Mouse (Mus musculus) kidney, postnatal 0 days (tissue): Measurements from ENCODE around the gene Taf1c. TPM values are rescaled to one million over a fixed set of nuclear protein-coding genes. Genes with fewer than 3 reads are reported as not detected.

Experiments
- ATAC-seq: fragments of 200-750 bp; cut with Nextera tagmentation; replicated peaks from 2 replicates; pipeline ENCODE4 v1.8.0; 2017; ENCODE audit warnings: low read depth, moderate number of reproducible peaks, moderate TSS enrichment, moderate library complexity; ENCODE audit not compliant: low FRiP score
- DNase-seq: peaks from one replicate; pipeline ENCODE4 v3.0.0-alpha.2; 2016; ENCODE audit warnings: low spot score
- H3K27ac ChIP-seq: fragments of 300-500 bp; sonication (generic); 2 replicates; pipeline ENCODE4 v1.5.1; 2014; ENCODE audit warnings: mild to moderate bottlenecking
- H3K27me3 ChIP-seq: fragments of 300-500 bp; sonication (generic); 2 replicates; pipeline ENCODE4 v1.6.1; 2014; ENCODE audit warnings: low read length, mixed read lengths; ENCODE audit not compliant: insufficient read depth
- H3K36me3 ChIP-seq: fragments of 300-500 bp; sonication (generic); 2 replicates; pipeline ENCODE4 v1.6.1; 2014; ENCODE audit warnings: low read length, mixed read lengths; ENCODE audit not compliant: insufficient read depth
- H3K4me1 ChIP-seq: fragments of 300-500 bp; sonication (generic); replicated peaks from 2 replicates; pipeline ENCODE4 v1.6.1; 2014; ENCODE audit warnings: antibody characterized with exemption, low read length, mixed read lengths; ENCODE audit not compliant: insufficient read depth
- H3K4me2 ChIP-seq: fragments of 300-500 bp; sonication (generic); 2 replicates; pipeline ENCODE4 v1.6.1; 2014; ENCODE audit warnings: mild to moderate bottlenecking, low read length, moderate library complexity, mixed read lengths
- H3K4me3 ChIP-seq: fragments of 300-500 bp; sonication (generic); replicated peaks from 2 replicates; pipeline ENCODE4 v1.5.1; 2014; ENCODE audit warnings: low read depth, low read length
- H3K9ac ChIP-seq: fragments of 300-500 bp; sonication (generic); 2 replicates; pipeline ENCODE4 v1.6.1; 2014; ENCODE audit warnings: low read depth, low read length
- H3K9me3 ChIP-seq: fragments of 300-500 bp; sonication (generic); replicated peaks from 2 replicates; pipeline ENCODE4 v1.6.1; 2016; ENCODE audit warnings: low read length, inconsistent platforms, mixed read lengths
- CTCF ChIP-seq: IDR thresholded peaks from 2 replicates; pipeline ENCODE4 v1.5.1; 2016; ENCODE audit warnings: antibody characterized with exemption, low read depth, mild to moderate bottlenecking, moderate library complexity
- WGBS: fragments of 180-500 bp; shearing (Covaris S2); extraction: QIAGEN DNeasy Blood & Tissue Kit; methylation state at CpG from one replicate; pipeline ENCODE4 v1.1.7; 2014; 5-methylcytosine and 5-hydroxymethylcytosine counted together
- polyA plus RNA-seq: library from polyadenylated mRNA; unstranded; fragments of >200 nt; fragmentation: Nextera tagmentation; extraction: Ambion mirVana; gene quantifications from 2 replicates; pipeline ENCODE4 v1.2.1, GENCODE M21; 2015

Taf1c gene
- polyA plus RNA-seq, 1 experiment from 2014 or later, result 8.3 TPM

GRCm38 (mm10) chr8:119571135-119571534 lies 33.9 kb downstream of the Taf1c start:
- no peak for TF ChIP-seq CTCF
- 88% methylated on average over 6 of the region's 6 CpGs for WGBS
- H3K27ac ChIP-seq, result no peak overlapping the region

DNA sequence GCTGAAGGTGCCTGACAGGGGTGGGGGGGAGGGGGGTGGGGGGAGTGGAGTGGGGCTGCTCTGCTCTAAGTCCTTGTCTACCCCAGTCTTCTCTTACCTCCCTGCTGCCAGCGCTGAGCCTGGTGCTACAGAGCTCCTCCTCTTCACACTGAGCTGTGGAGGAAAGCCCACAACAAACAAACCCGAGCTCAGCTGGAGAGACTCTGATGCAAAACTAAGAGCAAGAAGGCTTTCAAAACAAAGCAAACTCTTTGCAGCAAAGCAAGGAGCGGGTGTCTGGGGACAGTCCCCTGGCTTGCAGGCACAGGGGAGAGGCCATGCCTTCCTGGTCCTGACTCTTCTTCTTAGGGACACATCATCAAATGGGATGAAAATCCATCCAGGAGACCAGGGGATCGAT lies 35.1 kb downstream of the Taf1c start:
- no peaks in the 10 kb centered on the region for H3K27me3 ChIP-seq
- DNase-seq, result no peak
- no peak for TF ChIP-seq CTCF
- no peak overlapping the region for H3K9ac ChIP-seq
- H3K9me3 ChIP-seq, result no peaks in the 10 kb centered on the region
- peaks cover 21% of the 10 kb centered on the region for H3K36me3 ChIP-seq
- no peak overlapping the region for H3K27ac ChIP-seq
- WGBS, result 41% methylated on average over 4 of the region's 4 CpGs
- no peak overlapping the region for H3K4me3 ChIP-seq
- no peak overlapping the region for H3K4me2 ChIP-seq
- no peaks in the 10 kb centered on the region; the same call in 1 of the 2 replicates for H3K4me1 ChIP-seq
- ATAC-seq, result no peak

More at GRCm38 (mm10) chr8:119571135-119571534, 33.9 kb downstream of the Taf1c start:
- ATAC-seq, result no peak
- no peak for DNase-seq
- Histone ChIP-seq H3K27me3 (no peaks in the 10 kb centered on the region), H3K9ac (no peak overlapping the region), H3K4me2 (no peak overlapping the region), H3K36me3 (peaks cover 11% of the 10 kb centered on the region; the same call in 1 of the 2 replicates), H3K4me1 (no peaks in the 10 kb centered on the region; the same call in 1 of the 2 replicates), H3K4me3 (no peak overlapping the region), H3K9me3 (no peaks in the 10 kb centered on the region)

- Histone ChIP-seq H3K36me3 (peaks cover 28% of the 10 kb centered on the region), H3K27ac (no peak overlapping the region), H3K9ac (no peak overlapping the region), H3K4me3 (no peak overlapping the region), H3K9me3 (no peaks in the 10 kb centered on the region), H3K4me1 (no peaks in the 10 kb centered on the region), H3K27me3 (no peaks in the 10 kb centered on the region), H3K4me2 (no peak overlapping the region)
- no peak for TF ChIP-seq CTCF
- 78% methylated on average over 7 of the region's 7 CpGs for WGBS
- ATAC-seq (no peak), DNase-seq (no peak)
Observed at GRCm38 (mm10) chr8:119568951-119569350, 36.1 kb downstream of the Taf1c start.

GRCm38 (mm10) chr8:119568251-119568650 lies 36.8 kb downstream of the Taf1c start:
- Histone ChIP-seq H3K36me3 (peaks cover 33% of the 10 kb centered on the region), H3K27ac (no peak overlapping the region), H3K4me2 (no peak overlapping the region), H3K9me3 (no peaks in the 10 kb centered on the region), H3K4me3 (no peak overlapping the region), H3K27me3 (no peaks in the 10 kb centered on the region), H3K4me1 (no peaks in the 10 kb centered on the region), H3K9ac (no peak overlapping the region)
- DNase-seq, result no peak
- no peak for ATAC-seq
- no peak for TF ChIP-seq CTCF
- 80% methylated on average over 9 of the region's 9 CpGs for WGBS

- Histone ChIP-seq H3K4me1 (no peaks in the 10 kb centered on the region), H3K4me2 (no peak overlapping the region), H3K27me3 (no peaks in the 10 kb centered on the region), H3K36me3 (peaks cover 42% of the 10 kb centered on the region), H3K4me3 (no peak overlapping the region), H3K9me3 (no peaks in the 10 kb centered on the region), H3K9ac (no peak overlapping the region), H3K27ac (no peak overlapping the region)
- DNase-seq, result no peak
- no peak for ATAC-seq
- 77% methylated on average over 11 of the region's 11 CpGs for WGBS
- TF ChIP-seq CTCF, result no peak
Observed at GRCm38 (mm10) chr8:119566367-119566766, 38.7 kb downstream of the Taf1c start.

DNA sequence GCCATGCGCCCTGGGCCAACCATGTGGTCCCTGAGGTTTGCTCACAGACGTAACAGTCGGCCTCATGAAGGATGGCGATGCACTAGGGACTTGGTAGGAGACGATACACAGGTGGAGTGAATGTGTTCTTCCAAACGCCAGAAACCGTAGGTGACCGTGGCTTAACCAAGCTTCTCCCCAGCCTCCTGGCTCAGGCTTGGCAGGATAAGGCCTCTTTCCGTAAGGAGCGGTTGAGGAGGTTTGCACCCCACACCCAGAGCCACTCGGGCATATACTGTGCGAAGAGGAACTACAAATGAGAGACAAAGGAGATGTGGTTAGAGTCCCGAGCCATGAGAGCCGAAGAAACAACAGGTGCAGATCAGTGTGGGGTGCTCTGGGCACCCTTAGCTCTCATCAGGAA lies 41.2 kb downstream of the Taf1c start:
- WGBS, result 90% methylated on average over 14 of the region's 14 CpGs
- no peak for TF ChIP-seq CTCF
- Histone ChIP-seq H3K9ac (no peak overlapping the region), H3K4me1 (0 out of 2 replicates have a peak, but pooled peaks cover 3% of the 10 kb centered on the region), H3K4me2 (no peak overlapping the region), H3K27ac (no peak overlapping the region), H3K4me3 (no peak overlapping the region), H3K36me3 (peaks cover 42% of the 10 kb centered on the region), H3K27me3 (no peaks in the 10 kb centered on the region), H3K9me3 (no peaks in the 10 kb centered on the region)
- ATAC-seq (no peak), DNase-seq (no peak)

DNA sequence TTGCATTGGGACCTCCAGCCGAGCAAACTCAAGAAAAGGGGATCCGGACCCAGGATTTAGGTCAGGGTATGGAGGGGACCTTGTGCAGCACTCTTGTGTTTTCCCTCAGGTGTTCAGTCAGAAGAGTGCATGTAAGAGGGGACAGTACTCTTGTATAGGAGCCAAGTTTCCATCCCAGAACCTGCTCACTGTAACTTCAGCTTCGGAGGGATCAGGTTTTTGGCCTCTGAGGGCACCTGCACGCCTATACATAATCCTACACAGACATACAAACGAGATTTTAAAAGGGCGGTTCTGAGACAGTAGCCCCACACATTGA lies 45.7 kb downstream of the Taf1c start:
- peak overlapping the region; percentile 46; the same call in 1 of the 2 replicates for H3K9ac ChIP-seq
- 0 out of 2 replicates have a peak overlapping the region, but pooled peaks have one; percentile 75 for H3K4me3 ChIP-seq
- H3K27ac ChIP-seq, result peak overlapping the region; percentile 58; the same call in 1 of the 2 replicates
- no peaks in the 10 kb centered on the region for H3K27me3 ChIP-seq
- H3K36me3 ChIP-seq, result peaks cover 19% of the 10 kb centered on the region; the same call in 1 of the 2 replicates
- H3K4me1 ChIP-seq, result peaks cover 3% of the 10 kb centered on the region; the same call in 1 of the 2 replicates
- peak overlapping the region; percentile 43; the same call in 1 of the 2 replicates for H3K4me2 ChIP-seq
- no peak for DNase-seq
- no peak for TF ChIP-seq CTCF
- ATAC-seq, result no peak
- H3K9me3 ChIP-seq, result no peaks in the 10 kb centered on the region
- WGBS, result 95% methylated on average over 6 of the region's 6 CpGs
